Mouse (Mus musculus) embryo, embryonic 10.5 days (tissue): Measurements from ENCODE around the gene Chst11.

Source experiments
- DNase-seq: peaks from one replicate; pipeline ENCODE4 v3.0.0-alpha.2; 2015; ENCODE audit warnings: low spot score

Chst11 gene

DNA sequence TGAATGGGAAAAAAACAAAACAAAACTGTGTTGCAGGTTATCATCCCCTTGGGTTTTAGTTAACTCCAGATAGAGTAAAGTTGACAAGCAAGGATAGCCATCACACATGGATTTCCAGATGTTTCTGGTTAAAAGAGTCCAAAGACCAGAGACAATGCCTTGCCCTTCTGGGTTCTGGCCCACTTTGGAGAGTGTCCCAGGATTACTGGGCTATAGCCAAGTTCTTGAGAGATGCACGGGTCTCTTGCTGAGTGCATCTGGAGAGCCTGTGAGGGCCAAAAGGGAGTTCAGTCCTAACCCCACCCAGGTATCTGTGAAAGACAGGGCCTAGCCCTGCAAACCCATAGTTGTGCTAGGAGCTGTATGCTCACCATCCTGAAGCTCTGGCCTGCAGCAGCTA, 193.4 kb downstream of the Chst11 start:
- no peak for DNase-seq

- no peak for DNase-seq
Measured at GRCm38 (mm10) chr10:83181831-83182572, 196.7 kb downstream of the Chst11 start.

GRCm38 (mm10) chr10:83182573-83182960, 197.3 kb downstream of the Chst11 start:
- peak; percentile 85 for DNase-seq

GRCm38 (mm10) chr10:83183634-83184479, 198.6 kb downstream of the Chst11 start:
- peak; percentile 26 for DNase-seq

DNA sequence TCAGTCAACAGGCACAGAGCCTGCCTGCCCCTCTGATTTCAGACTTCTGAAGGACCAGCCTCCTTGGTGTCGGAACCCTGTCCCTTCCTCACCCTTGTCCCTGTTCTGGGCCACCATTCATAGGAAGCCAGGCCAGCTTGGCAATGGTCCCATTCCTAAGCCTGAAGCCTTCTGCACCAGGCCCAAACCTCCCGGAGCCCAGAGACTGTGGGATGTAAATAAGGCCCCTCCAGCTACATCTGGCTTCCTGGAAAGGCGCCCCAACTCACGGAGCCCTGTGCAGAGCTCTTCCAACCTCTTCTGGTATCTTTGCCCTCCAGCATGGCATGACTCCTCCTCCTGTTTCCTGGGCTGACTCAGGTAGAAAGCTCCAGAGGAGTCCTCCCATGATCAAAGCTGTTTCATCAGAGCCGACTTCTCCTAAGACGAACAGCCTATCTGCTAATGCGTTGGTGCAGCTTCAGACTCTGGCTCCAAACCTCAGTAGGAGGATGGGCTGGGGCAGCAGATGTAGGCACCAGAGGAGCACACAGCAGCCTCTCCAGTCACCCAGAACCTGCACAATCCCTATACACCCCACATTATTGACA, 199.3 kb downstream of the Chst11 start:
- DNase-seq: no peak

DNA sequence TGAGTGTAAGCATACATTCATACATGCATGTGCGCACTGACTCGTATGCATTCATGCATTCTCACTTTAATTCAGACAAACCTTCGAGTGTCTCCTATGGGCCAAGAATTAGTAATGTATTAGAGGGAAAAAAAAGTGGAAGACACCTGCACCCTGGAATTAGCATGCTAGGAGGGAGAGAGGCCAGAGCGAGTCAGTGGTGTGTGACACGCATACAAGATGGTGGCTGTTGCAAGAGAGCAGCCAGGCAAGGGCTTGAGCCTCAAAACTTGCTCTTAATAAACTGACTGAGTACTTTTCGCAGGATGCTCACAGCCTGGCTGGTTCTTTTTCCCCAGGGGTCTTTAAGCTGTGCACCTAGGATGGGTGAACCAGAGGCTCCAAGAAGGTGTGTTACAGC, 199.8 kb downstream of the Chst11 start:
- no peak for DNase-seq

DNA sequence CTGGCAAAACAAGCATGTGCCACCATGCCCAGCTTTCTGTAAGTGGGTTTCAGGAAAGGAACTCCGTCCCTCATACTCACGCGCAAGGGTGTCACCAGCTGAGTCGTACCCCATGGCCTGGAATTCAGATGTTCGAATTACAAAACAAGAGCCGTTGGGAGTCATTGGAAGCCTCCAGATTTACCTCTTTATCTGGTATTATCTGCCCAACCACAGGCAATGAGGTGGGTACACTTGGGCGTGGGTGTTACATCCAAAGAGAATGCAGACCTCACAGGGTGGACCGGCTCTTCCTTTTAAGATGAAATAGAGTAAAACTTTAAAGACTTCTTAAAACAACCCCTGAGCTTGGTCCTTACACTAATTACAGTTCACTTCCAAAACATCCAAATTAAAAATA, 200.9 kb downstream of the Chst11 start:
- DNase-seq: no peak

GRCm38 (mm10) chr10:83186984-83187383, 201.7 kb downstream of the Chst11 start:
- no peak for DNase-seq

DNA sequence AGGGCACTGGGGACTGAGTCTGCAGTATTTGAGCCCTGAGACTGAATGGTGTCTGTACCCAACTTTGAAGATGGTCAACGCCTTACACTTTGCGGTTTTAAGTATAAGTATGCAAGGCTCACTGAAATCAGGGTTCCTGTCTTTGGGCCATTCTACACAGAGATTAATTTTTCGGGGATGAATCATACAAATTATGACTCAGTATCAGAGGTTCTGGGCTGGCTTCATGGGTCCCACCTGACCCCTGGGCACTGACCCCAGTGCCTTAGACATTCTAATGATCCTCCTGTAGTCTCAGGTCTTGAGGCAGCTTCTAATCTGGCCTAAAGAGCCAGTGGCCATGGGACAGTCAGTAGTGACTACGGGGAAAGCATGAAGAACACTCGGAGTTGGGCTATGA, 203.8 kb downstream of the Chst11 start:
- no peak for DNase-seq

GRCm38 (mm10) chr10:83191476-83191875, 206.2 kb downstream of the Chst11 start:
- no peak for DNase-seq

DNA sequence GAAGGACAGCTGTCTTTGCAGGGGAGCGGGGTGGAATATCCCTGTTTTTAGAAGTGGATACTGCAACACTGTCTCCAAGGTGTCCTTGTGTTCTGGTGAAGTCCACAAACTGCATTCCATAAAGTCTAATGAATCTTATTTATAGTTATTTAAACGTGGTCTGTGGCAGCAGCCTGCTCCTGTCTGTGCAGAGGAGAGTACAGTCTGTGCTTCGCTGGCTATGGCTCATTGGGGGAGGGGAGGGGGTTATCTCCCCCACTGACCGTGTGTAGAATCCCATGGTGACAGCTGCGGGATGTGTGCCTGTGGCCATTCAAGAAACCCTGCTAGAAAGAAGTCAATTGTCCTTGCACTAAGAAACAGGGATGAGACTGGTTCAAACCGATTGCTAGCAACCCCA, 206.7 kb downstream of the Chst11 start:
- DNase-seq: no peak

DNA sequence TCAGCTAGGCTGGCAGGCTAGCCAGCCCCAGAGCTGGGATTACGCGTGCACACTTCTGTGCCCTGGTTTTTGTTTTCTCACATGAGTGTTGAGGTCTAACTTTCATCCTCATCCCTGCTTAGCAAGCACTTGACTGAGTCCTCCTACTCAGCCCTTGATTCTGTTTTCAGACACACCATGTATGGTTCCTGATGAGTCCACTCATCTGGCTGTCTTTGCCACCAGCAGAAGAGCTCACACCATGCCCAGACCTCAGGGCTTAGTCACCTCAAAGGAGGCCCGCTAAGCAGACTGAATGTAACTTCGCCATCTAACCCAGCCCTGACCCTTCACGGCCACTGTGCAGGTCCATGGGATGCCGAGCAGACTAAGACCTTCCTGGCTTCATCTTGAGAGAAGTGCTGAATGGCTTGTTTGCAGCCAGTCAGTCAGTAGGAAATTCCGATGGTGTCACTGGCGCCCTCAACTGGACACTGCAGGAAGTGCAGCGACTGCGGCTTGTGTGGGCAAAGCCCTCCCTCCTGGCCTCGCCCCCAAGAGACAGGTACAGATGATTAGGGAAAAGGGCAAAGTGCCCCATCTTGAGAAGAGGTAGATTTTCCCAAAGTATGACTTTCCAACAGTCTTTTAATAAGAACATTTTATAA, 212.5 kb downstream of the Chst11 start:
- DNase-seq: peak; percentile 76

- DNase-seq: no peak
Measured at GRCm38 (mm10) chr10:83198692-83199091, 213.4 kb downstream of the Chst11 start.

- DNase-seq: no peak
Measured at GRCm38 (mm10) chr10:83199290-83199689, 214.0 kb downstream of the Chst11 start.

DNA sequence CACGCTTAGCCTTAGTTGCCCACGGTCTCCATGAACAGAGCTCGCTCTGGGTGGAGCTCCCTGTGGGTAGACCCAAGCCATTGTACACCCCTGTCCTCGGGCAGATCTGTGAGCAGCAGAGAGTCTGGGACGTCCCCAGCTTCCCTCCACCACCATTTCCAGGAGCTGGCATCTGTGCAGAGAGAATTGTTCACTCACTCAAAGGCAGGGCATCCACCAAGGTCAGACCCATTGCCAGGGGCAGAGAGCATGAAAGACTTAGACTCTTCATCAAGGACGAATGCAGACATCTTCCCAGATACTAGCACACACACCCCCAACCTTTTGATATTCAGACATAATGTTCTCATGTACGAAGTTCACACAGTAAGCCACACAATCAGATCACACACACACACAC, 216.2 kb downstream of the Chst11 start:
- DNase-seq: no peak

DNA sequence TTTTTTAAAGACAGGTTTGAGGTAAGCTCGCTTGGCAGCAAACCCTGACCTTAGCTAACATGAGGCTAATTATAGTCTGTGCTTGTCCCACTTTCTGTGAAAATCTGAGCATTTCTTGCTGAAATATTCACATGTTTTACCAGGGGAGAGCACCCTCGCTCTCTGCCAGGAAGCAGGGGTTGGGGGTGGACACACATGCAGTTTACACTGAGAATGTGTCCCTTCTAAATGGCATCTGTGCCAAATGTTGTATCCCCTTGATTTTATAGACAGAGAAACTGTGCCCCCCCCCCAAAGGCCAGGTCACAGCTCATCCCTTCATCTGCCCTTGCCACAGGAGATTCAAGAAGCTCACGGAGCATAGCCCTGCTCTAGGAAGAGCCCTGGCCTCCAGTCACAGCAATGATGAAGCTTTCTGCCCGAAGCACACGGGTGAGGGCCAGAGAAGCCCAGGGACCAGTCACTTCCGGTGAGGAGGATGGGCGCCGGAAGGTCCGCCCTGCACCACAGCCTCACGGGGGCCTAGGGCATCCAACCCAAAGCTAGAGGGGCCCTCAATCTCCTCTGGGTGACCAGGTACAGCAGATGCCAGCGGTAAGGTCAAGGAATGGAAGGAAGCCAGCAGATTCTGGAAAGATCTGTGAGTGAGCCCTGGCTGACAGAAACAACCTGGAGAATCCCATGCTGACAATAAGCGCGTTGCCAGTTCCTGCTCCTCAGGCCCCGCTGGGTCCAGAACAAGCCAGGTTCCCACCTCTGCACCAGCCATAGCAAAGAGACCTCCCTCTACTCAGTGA, 217.8 kb downstream of the Chst11 start:
- no peak for DNase-seq

DNA sequence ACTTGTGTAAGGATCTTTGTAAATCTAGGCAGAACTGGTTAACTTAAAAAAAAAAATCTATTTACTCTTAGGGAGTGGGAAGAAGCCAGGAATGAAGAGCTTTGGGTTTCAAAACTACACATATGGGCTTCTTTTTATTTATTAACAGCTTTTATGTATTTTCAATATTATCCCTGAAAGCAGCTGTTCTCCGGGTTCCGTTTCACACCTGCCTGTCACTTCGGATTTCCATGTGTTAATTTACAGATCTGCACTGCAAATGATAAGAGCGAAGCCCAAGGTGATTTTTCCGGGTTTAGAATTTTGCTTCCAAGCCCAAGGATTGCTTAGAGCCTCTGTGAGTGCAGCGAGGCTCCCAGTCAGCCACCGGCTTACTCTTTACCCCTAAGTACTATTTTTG, 223.1 kb downstream of the Chst11 start:
- no peak for DNase-seq

DNA sequence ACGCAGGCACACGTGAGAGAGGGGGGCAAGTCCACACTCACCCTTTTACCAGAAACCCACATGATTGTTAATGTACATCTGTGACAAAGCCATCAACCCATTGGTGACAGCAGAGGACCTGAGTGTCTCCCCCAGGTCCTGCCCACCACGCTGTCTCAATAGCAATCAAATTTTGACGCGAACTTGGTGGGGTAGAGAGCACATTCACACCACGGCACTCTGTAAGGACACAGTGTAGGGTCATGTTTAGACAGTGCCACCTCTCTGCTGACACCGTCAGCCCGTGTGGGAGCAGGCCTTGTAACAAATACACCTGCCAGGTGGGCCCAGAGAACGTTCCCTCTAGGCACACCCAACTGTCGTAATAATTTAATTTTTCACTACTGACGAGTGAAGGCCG, 224.1 kb downstream of the Chst11 start:
- no peak for DNase-seq

DNA sequence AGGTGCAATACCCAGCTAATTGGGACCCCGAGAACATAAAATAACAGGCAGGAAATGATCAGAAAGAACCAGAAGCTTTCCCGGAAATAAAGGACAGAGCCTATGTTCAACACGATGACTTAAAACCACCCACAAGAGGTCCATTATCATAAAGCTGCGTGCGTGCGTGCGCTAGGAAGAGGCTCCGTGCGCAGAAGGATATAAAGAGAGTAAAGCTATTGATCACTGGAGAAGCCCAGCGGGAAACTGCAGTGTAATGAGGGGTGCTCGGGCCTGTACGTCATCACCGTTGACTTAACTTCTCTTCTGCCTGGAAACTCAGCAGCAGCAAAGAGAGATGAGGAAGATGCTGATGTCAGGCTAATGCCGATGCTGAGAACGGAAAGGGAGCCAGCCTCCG, 224.8 kb downstream of the Chst11 start:
- DNase-seq: no peak

DNA sequence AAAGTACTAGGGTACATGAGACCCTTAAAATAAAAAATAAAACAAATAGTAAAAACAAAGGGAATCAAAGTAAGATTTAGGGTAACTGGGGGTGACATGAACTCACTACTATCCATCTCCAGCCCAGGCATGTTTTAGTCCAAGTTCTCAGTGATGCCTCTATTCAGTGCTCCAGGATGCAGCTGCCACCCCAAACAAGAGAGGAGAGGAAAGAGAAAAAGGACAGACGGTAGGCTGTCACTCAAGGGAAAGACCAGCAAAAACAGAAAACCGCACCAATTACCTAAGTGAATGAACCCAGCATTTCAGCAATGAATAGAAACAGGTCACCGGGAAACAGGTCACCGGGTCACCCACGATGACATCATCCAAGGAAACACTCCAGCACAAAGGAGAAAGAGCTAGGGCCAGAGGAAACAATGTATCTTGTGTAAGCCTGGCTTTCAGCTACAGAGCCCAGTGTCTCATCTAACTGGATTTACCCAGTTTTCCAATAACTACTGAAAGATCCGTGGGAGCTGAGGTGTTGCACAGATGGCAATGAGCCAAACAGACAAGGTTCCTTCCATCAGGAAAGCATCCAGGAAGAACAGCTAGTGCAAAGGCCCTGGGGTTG, 225.8 kb downstream of the Chst11 start:
- peak; percentile 70 for DNase-seq

GRCm38 (mm10) chr10:83212618-83213017, 227.3 kb downstream of the Chst11 start:
- DNase-seq: no peak
